ENCODE assay signal across 8 mouse cellular contexts in the genomic region with DNA sequence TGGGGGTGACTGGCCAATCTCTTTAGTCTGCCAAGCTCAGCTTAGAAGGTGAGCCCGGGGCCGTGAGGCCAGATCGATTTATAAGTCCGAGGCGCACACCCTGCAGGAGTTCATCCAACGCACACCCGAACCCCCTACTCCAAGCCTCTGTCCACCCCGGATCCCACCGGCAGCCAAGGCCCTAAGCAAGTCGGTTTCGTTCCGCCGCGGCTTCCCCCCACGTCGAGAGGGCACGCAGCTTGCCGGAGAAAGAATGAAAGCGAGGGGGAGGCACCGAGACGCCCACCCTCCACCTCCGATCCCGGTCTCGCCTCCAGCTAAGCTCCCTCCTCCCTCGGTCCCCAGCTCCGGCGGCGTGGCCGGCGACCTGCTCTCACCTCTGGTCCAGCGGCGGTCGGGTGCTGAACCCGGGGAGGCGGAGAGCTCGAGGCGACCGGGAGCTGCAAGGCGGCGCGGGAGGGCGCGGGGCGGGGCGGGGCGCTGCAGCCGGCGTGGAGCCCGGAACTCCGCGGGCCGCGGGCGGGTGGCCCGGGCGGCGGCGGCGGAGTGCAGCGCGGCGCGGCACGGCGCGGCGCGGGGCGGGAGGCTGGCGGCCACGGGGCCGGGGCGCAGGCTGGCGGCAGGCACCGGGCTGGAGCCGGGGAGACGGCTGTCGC. TPM values are rescaled to one million over a fixed set of nuclear protein-coding genes. Genes with fewer than 3 reads are reported as not detected.
A peak's percentile ranks its signal among the peaks of the same experiment; 100 is the strongest.
DNase-seq lines count a peak whose midpoint lies in the region; ATAC-seq and TF ChIP-seq lines count a peak whose summit lies in the region.

No protein-coding gene starts in this region.

- ATAC-seq in intestine, embryonic 15.5 days, result peak; percentile 66

- H3K9me3 ChIP-seq in intestine, embryonic 15.5 days, result no peaks in the 10 kb centered on the region

- intact Hi-C loops in left cerebral cortex, postnatal 4 days (cut with DNase I), result loop anchor here (2.0 to 10.0 kb wide), 4 partner anchors 90 to 534 kb away; partner anchors contain the start of gene Cytip

- no peaks in the 10 kb centered on the region for H3K27me3 ChIP-seq in intestine, embryonic 15.5 days (replicated peaks)

- TF ChIP-seq CTCF in cortical plate, adult 2 months (IDR thresholded peaks at IDR 0.05; ENCODE audit: extremely low read depth, insufficient read depth, low read length), result no peak

- H3K4me1 ChIP-seq in cortical plate, adult 2 months (ENCODE audit: control insufficient read depth, insufficient read depth, low read length), result peaks cover 6% of the 10 kb centered on the region
- H3K4me1 ChIP-seq in intestine, embryonic 15.5 days (replicated peaks), result peaks cover 13% of the 10 kb centered on the region

- H3K27ac ChIP-seq in cortical plate, adult 2 months (ENCODE audit: insufficient read depth, low read length), result peak overlapping the region; percentile 89
- peak overlapping the region; percentile 98 for H3K27ac ChIP-seq in intestine, embryonic 15.5 days

- H3K4me2 ChIP-seq in intestine, embryonic 15.5 days (replicated peaks), result peak overlapping the region; percentile 56

- peak overlapping the region; percentile 74 for H3K4me3 ChIP-seq in cortical plate, adult 2 months (ENCODE audit: insufficient read depth, low read length)
- peak overlapping the region; percentile 68 for H3K4me3 ChIP-seq in intestine, embryonic 15.5 days (replicated peaks)

- peak; percentile 65 for DNase-seq in adipocyte (ENCODE audit: low spot score)
- peak; percentile 65 to 75 for DNase-seq in gastrocnemius, postnatal 4 days (ENCODE audit: low spot score in 2 of 2)
- DNase-seq in left cerebral cortex, postnatal 4 days, result peak; percentile 56
- peak; percentile 54 for DNase-seq in mesoderm, embryonic 11.5 days (ENCODE audit: low read depth, low spot score)
- peak; percentile 44 for DNase-seq in skeletal muscle tissue, adult 2 months (ENCODE audit: low read depth, low spot score)
- DNase-seq in c-Kit-positive CD71-positive TER-119-positive erythroid progenitor cells, embryonic 14.5 days (ENCODE audit: low spot score), result no peak

- WGBS in intestine, embryonic 15.5 days, result under 1% methylated on average over 70 of the region's 78 CpGs

- TF ChIP-seq POLR2A in cortical plate, adult 2 months (IDR thresholded peaks at IDR 0.05; ENCODE audit: extremely low read depth, insufficient read depth, low read length), result no peak

- peak overlapping the region; percentile 79 for H3K9ac ChIP-seq in intestine, embryonic 15.5 days

- no peaks in the 10 kb centered on the region for H3K36me3 ChIP-seq in intestine, embryonic 15.5 days

RNA-seq across cellular contexts. Expression of gene Acvr1, which starts 0.4 kb away (rescaled TPM):
- polyA plus RNA-seq in cortical plate, adult 2 months (2012; rRNA removed), result 19.5 and 20.3 TPM in 2 replicates
- 10 to 100 TPM; 37.6 to 43.2 TPM for total RNA-seq in gastrocnemius, postnatal 4 days (2021)
- polyA plus RNA-seq in intestine, embryonic 15.5 days (2015; fragmentation: Nextera tagmentation; extraction: Ambion mirVana), result 4.9 and 5.2 TPM in 2 replicates
- total RNA-seq in left cerebral cortex, postnatal 4 days (2021), result 10 to 100 TPM; 50.1 to 56.7 TPM

RNA-seq across cellular contexts. Expression of gene Upp2, which starts 0.6 kb away (rescaled TPM):
- polyA plus RNA-seq in cortical plate, adult 2 months (2012; rRNA removed), result 38.1 and 41.1 TPM in 2 replicates
- total RNA-seq in gastrocnemius, postnatal 4 days (2021), result 1 to 10 TPM; 2.3 to 3.0 TPM
- 5.2 and 5.5 TPM in 2 replicates for polyA plus RNA-seq in intestine, embryonic 15.5 days (2015; fragmentation: Nextera tagmentation; extraction: Ambion mirVana)
- total RNA-seq in left cerebral cortex, postnatal 4 days (2021), result 10 to 100 TPM; 10.1 to 12.2 TPM
